Mouse (Mus musculus): ENCODE data around the gene Tgfbr2. TPM values are rescaled to one million over a fixed set of nuclear protein-coding genes. Genes with fewer than 3 reads are reported as not detected.
"Not testable (repeated sequence)": the region's sequence is repeated elsewhere in the genome, so short reads cannot be mapped to it uniquely, and the experiment has no call there.

Tgfbr2 gene
- polyA plus RNA-seq, 1 experiment from 2014 or later, result 39.4 TPM

DNA sequence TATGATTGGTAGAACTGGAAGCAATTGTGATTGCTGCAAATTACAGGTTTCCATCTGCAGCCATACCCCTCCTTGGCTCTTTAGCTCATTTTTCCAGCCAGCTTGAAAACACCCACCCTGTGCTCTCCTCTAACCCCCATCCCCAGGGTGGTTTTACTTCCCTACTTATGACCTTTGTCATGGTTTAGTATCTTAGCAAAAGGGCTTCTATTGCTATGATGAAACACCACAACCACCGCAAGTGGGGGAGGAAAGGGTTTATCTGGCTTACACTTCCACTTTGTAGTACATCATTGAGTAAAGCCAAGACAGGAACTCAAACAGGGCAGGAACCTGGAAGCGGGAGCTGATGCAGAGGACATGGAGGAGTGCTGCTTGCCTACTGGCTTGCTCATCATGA, 97.7 kb downstream of the Tgfbr2 start:
- no peak overlapping the region for H3K9ac ChIP-seq (ENCODE audit: low read length)
- DNase-seq (ENCODE audit: low spot score), result no peak
- no peaks in the 10 kb centered on the region for H3K36me3 ChIP-seq (ENCODE audit: control insufficient read depth, insufficient read depth, low read length)
- no peaks in the 10 kb centered on the region for H3K27me3 ChIP-seq (replicated peaks; ENCODE audit: control insufficient read depth, insufficient read depth, low read length)
- 92% methylated on average over 2 of the region's 2 CpGs for WGBS
- H3K27ac ChIP-seq (ENCODE audit: low read depth), result no peak overlapping the region
- no peak overlapping the region for H3K4me3 ChIP-seq (ENCODE audit: low read depth, low read length)
- no peaks in the 10 kb centered on the region for H3K4me1 ChIP-seq (replicated peaks; ENCODE audit: control insufficient read depth, insufficient read depth, low read length)
- no peaks in the 10 kb centered on the region for H3K9me3 ChIP-seq (ENCODE audit: control insufficient read depth, low read length)
- no peak overlapping the region for H3K4me2 ChIP-seq (ENCODE audit: low read length)
- ATAC-seq (replicated peaks; ENCODE audit: low FRiP score, low TSS enrichment, low read depth), result no peak

DNA sequence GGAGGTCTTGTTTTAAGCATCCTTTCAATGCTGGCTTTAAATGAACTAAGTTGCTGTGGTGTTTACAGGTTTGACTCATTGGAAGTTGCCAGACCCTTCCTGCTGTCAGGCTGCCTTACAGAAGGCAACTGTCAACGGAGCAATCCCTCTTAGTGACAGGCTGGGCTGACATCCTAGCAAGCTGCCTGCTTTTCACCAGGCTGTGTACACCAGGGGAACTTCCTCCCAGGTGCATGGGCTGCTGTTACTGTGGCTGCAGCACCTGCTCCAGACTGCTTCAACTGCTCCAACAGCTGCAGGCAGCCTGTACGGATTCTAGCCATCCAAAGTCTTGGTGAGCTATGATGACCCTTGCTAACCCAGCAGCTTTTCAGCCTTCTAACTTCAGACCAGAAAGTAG, 98.2 kb downstream of the Tgfbr2 start:
- DNase-seq (ENCODE audit: low spot score) (no peak), ATAC-seq (replicated peaks; ENCODE audit: low FRiP score, low TSS enrichment, low read depth) (no peak)
- Histone ChIP-seq H3K27ac (ENCODE audit: low read depth) (no peak overlapping the region), H3K4me2 (ENCODE audit: low read length) (no peak overlapping the region), H3K4me3 (ENCODE audit: low read depth, low read length) (no peak overlapping the region), H3K27me3 (replicated peaks; ENCODE audit: control insufficient read depth, insufficient read depth, low read length) (no peaks in the 10 kb centered on the region), H3K36me3 (ENCODE audit: control insufficient read depth, insufficient read depth, low read length) (no peaks in the 10 kb centered on the region), H3K9me3 (ENCODE audit: control insufficient read depth, low read length) (no peaks in the 10 kb centered on the region), H3K4me1 (replicated peaks; ENCODE audit: control insufficient read depth, insufficient read depth, low read length) (no peaks in the 10 kb centered on the region), H3K9ac (ENCODE audit: low read length) (no peak overlapping the region)
- WGBS, result 52% methylated on average over 2 of the region's 2 CpGs

DNA sequence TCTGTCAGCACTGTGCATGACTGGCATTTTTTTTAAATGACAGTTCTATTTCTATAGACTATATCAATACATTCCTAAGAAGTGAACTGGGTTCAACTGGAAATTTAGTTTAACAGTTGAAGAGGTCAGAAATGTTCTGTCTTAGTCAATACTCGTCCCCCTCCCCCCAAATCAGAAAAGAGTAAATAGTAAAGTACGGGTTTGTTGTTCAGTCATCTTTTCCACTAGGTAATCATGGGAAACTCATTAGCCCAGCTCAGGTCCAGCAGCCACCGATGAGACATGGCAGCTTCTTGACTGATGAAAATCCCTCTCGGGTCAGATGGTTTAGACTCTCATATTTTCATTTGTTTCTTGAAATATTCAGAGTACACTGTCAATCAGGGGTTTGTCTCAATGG, 99.0 kb downstream of the Tgfbr2 start:
- H3K27ac ChIP-seq (ENCODE audit: low read depth), result no peak overlapping the region
- no peaks in the 10 kb centered on the region for H3K4me1 ChIP-seq (replicated peaks; ENCODE audit: control insufficient read depth, insufficient read depth, low read length)
- no peak for ATAC-seq (replicated peaks; ENCODE audit: low FRiP score, low TSS enrichment, low read depth)
- WGBS, result 82% methylated on average over 4 of the region's 4 CpGs
- no peaks in the 10 kb centered on the region for H3K9me3 ChIP-seq (ENCODE audit: control insufficient read depth, low read length)
- no peak overlapping the region for H3K9ac ChIP-seq (ENCODE audit: low read length)
- no peak for DNase-seq (ENCODE audit: low spot score)
- H3K4me2 ChIP-seq (ENCODE audit: low read length), result no peak overlapping the region
- no peaks in the 10 kb centered on the region for H3K36me3 ChIP-seq (ENCODE audit: control insufficient read depth, insufficient read depth, low read length)
- no peak overlapping the region for H3K4me3 ChIP-seq (ENCODE audit: low read depth, low read length)
- H3K27me3 ChIP-seq (replicated peaks; ENCODE audit: control insufficient read depth, insufficient read depth, low read length), result no peaks in the 10 kb centered on the region

DNA sequence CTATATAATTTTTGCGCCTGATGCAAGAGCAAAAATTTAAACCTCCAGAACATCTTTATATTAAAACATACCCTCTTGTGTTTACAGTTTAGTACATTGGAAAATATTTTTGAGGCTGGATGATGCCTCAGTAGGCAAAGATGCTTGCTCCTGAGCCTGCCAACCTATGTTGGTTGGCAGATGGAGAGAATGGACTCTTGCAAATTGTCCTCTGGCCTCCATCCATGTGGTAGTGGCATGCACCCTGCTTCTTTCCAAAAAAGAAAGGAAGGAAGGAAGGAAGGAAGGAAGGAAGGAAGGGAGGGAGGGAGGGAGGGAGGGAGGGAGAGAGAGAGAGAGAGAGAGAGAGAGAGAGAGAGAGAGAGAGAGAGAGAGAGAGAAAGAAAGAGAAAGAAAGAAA, 103.6 kb downstream of the Tgfbr2 start:
- not testable (repeated sequence) for H3K27ac ChIP-seq (ENCODE audit: low read depth); H3K4me2 ChIP-seq (ENCODE audit: low read length); H3K9me3 ChIP-seq (ENCODE audit: control insufficient read depth, low read length); ATAC-seq (replicated peaks; ENCODE audit: low FRiP score, low TSS enrichment, low read depth); H3K4me1 ChIP-seq (replicated peaks; ENCODE audit: control insufficient read depth, insufficient read depth, low read length); H3K9ac ChIP-seq (ENCODE audit: low read length); DNase-seq (ENCODE audit: low spot score); H3K27me3 ChIP-seq (replicated peaks; ENCODE audit: control insufficient read depth, insufficient read depth, low read length); H3K4me3 ChIP-seq (ENCODE audit: low read depth, low read length); H3K36me3 ChIP-seq (ENCODE audit: control insufficient read depth, insufficient read depth, low read length)
- 94% methylated on average over 1 of the region's 1 CpGs for WGBS

DNA sequence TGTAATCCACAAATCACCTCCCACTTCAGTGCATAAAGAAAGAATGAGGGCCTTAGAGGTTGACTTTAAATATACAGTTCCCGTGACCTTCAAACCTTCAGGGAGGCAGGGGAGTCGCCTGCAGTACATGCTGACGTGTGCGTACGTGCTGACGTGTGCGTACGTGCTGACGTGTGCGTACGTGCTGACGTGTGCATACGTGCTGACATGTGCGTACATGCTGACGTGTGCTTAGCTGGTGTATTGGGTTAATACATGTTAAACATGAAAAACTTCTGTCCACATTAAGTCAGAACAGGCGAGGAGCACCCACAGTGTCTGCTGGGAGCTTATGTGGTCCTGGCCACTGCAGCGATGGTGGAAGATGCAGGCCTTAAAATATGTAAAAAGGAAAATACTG, 110.4 kb downstream of the Tgfbr2 start:
- H3K4me1 ChIP-seq (replicated peaks; ENCODE audit: control insufficient read depth, insufficient read depth, low read length), result no peaks in the 10 kb centered on the region; the same call in 1 of the 2 replicates
- H3K27ac ChIP-seq (ENCODE audit: low read depth), result no peak overlapping the region; the same call in 1 of the 2 replicates
- H3K27me3 ChIP-seq (replicated peaks; ENCODE audit: control insufficient read depth, insufficient read depth, low read length), result no peaks in the 10 kb centered on the region
- no peak overlapping the region for H3K9ac ChIP-seq (ENCODE audit: low read length)
- no peak overlapping the region for H3K4me2 ChIP-seq (ENCODE audit: low read length)
- no peaks in the 10 kb centered on the region for H3K9me3 ChIP-seq (ENCODE audit: control insufficient read depth, low read length)
- WGBS, result 83% methylated on average over 17 of the region's 17 CpGs
- H3K4me3 ChIP-seq (ENCODE audit: low read depth, low read length), result no peak overlapping the region
- no peak for ATAC-seq (replicated peaks; ENCODE audit: low FRiP score, low TSS enrichment, low read depth)
- no peaks in the 10 kb centered on the region for H3K36me3 ChIP-seq (ENCODE audit: control insufficient read depth, insufficient read depth, low read length)
- no peak for DNase-seq (ENCODE audit: low spot score)

DNA sequence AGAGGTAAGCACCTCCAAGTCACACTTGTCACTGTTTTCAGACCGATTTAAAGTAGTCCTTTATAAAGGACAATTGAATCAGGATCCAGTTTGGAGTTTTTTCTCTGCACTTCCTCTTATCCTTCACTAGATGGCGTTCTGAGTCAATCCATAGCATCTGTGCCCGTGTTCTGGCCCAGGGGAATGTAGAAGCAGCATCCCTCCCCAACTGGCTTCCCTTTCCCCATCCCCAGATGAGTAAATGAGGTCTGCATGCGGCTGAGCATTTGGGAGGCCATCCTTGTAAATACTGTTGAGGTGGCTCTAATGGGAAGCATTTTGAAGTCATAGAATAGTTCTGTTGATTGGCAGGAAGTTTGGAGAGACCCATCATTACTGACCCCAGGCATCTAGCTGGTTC, 114.5 kb downstream of the Tgfbr2 start:
- no peak for ATAC-seq (replicated peaks; ENCODE audit: low FRiP score, low TSS enrichment, low read depth)
- Histone ChIP-seq H3K27me3 (replicated peaks; ENCODE audit: control insufficient read depth, insufficient read depth, low read length) (no peaks in the 10 kb centered on the region), H3K27ac (ENCODE audit: low read depth) (no peak overlapping the region), H3K9ac (ENCODE audit: low read length) (no peak overlapping the region), H3K9me3 (ENCODE audit: control insufficient read depth, low read length) (no peaks in the 10 kb centered on the region), H3K4me2 (ENCODE audit: low read length) (no peak overlapping the region), H3K4me3 (ENCODE audit: low read depth, low read length) (no peak overlapping the region), H3K36me3 (ENCODE audit: control insufficient read depth, insufficient read depth, low read length) (no peaks in the 10 kb centered on the region), H3K4me1 (replicated peaks; ENCODE audit: control insufficient read depth, insufficient read depth, low read length) (no peaks in the 10 kb centered on the region; the same call in 1 of the 2 replicates)
- DNase-seq (ENCODE audit: low spot score), result peak; percentile 54
- 15% methylated on average over 4 of the region's 4 CpGs for WGBS

DNA sequence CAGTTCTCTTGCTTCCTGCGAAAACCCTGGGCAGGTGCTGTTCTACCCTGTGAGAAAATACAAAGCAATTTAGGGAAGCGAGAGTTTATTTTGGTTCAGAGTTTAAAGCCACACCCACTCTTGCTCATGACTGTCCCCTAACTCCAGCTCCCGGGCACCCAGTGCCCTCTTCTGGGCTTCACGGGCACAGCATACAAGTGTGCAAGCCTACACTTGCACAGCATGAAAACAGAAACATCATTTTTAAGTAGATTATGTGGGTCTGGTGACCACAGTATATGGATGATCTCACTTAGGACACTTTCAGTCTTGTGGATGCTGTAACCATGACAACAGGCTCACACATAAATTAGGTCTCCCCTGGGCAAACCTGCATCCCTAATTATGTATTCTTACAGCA, 116.0 kb downstream of the Tgfbr2 start:
- no peaks in the 10 kb centered on the region; the same call in 1 of the 2 replicates for H3K4me1 ChIP-seq (replicated peaks; ENCODE audit: control insufficient read depth, insufficient read depth, low read length)
- no peaks in the 10 kb centered on the region for H3K36me3 ChIP-seq (ENCODE audit: control insufficient read depth, insufficient read depth, low read length)
- 65% methylated on average over 4 of the region's 4 CpGs for WGBS
- ATAC-seq (replicated peaks; ENCODE audit: low FRiP score, low TSS enrichment, low read depth) (no peak), DNase-seq (ENCODE audit: low spot score) (no peak)
- no peak overlapping the region for H3K27ac ChIP-seq (ENCODE audit: low read depth)
- H3K9me3 ChIP-seq (ENCODE audit: control insufficient read depth, low read length), result no peaks in the 10 kb centered on the region
- H3K4me2 ChIP-seq (ENCODE audit: low read length), result no peak overlapping the region
- H3K9ac ChIP-seq (ENCODE audit: low read length), result no peak overlapping the region
- no peaks in the 10 kb centered on the region for H3K27me3 ChIP-seq (replicated peaks; ENCODE audit: control insufficient read depth, insufficient read depth, low read length)
- H3K4me3 ChIP-seq (ENCODE audit: low read depth, low read length), result no peak overlapping the region

DNA sequence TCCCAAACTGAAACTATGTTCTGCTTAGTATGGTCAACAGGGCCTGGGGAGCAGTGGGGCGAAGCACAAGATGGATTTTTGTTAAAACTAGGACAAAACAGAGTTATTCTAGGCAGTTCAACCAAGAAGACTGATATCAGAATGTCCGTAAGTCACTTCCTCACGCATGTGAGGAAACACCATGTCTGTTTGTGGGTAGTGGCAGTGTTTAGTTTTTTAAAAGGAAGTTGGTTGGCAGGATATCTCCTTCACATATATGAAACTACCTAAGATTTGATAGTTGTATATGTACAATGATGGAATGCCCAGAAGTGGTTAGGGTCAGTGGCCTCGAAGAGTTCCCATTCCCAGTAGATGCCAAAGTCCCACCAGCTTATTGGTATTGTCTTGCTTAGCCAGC, 116.7 kb downstream of the Tgfbr2 start:
- H3K27ac ChIP-seq (ENCODE audit: low read depth), result no peak overlapping the region
- no peaks in the 10 kb centered on the region for H3K9me3 ChIP-seq (ENCODE audit: control insufficient read depth, low read length)
- no peaks in the 10 kb centered on the region for H3K36me3 ChIP-seq (ENCODE audit: control insufficient read depth, insufficient read depth, low read length)
- H3K4me3 ChIP-seq (ENCODE audit: low read depth, low read length), result no peak overlapping the region
- ATAC-seq (replicated peaks; ENCODE audit: low FRiP score, low TSS enrichment, low read depth), result no peak
- no peak for DNase-seq (ENCODE audit: low spot score)
- H3K9ac ChIP-seq (ENCODE audit: low read length), result no peak overlapping the region
- WGBS, result 87% methylated on average over 4 of the region's 4 CpGs
- no peaks in the 10 kb centered on the region for H3K27me3 ChIP-seq (replicated peaks; ENCODE audit: control insufficient read depth, insufficient read depth, low read length)
- H3K4me2 ChIP-seq (ENCODE audit: low read length), result no peak overlapping the region
- no peaks in the 10 kb centered on the region for H3K4me1 ChIP-seq (replicated peaks; ENCODE audit: control insufficient read depth, insufficient read depth, low read length)

DNA sequence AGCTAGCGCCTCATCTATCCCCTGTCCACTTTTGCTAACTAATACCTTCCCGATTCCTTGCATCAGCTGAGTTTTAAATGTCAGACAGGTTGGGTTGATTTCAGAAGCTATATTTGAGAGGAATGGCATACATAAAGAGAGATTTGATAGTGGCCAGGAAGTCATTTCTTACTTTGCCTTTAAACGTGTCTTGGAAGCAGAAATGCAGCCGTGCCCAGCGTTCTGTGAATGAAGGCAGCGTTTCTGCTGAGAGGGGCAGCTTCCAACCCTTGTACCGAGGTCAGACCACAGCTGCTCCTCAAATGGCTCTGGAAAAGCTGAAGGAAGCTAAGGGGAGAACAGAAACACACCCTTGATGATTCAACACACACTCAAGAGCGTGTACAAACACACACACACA, 121.2 kb downstream of the Tgfbr2 start:
- H3K9ac ChIP-seq (ENCODE audit: low read length), result no peak overlapping the region
- no peaks in the 10 kb centered on the region for H3K27me3 ChIP-seq (replicated peaks; ENCODE audit: control insufficient read depth, insufficient read depth, low read length)
- H3K36me3 ChIP-seq (ENCODE audit: control insufficient read depth, insufficient read depth, low read length), result no peaks in the 10 kb centered on the region
- 44% methylated on average over 8 of the region's 8 CpGs for WGBS
- no peaks in the 10 kb centered on the region for H3K9me3 ChIP-seq (ENCODE audit: control insufficient read depth, low read length)
- no peak overlapping the region for H3K4me2 ChIP-seq (ENCODE audit: low read length)
- H3K4me3 ChIP-seq (ENCODE audit: low read depth, low read length), result no peak overlapping the region
- H3K4me1 ChIP-seq (replicated peaks; ENCODE audit: control insufficient read depth, insufficient read depth, low read length), result no peaks in the 10 kb centered on the region
- H3K27ac ChIP-seq (ENCODE audit: low read depth), result no peak overlapping the region
- no peak for ATAC-seq (replicated peaks; ENCODE audit: low FRiP score, low TSS enrichment, low read depth)
- DNase-seq (ENCODE audit: low spot score), result no peak

Data from intestine, embryonic 14.5 days (tissue).